Mouse (Mus musculus): ENCODE measurements around the gene Urm1.

Gene Urm1

GRCm38 (mm10) chr2:29868949-29869645 lies 49.2 kb downstream of the Urm1 start, which contains the start of gene Cercam:
Gene Cercam, plus strand, starts transcription at chr2:29869164.
- 1% methylated on average over 44 of the region's 44 CpGs for WGBS

GRCm38 (mm10) chr2:29869646-29870451 lies 50.0 kb downstream of the Urm1 start:
- WGBS = 24% methylated on average over 17 of the region's 17 CpGs

GRCm38 (mm10) chr2:29872581-29873295 lies 52.9 kb downstream of the Urm1 start:
- whole genome bisulfite sequencing = 88% methylated on average over 10 of the region's 10 CpGs

- 90% methylated on average over 4 of the region's 4 CpGs for WGBS
Measured at GRCm38 (mm10) chr2:29873801-29874200, 53.9 kb downstream of the Urm1 start.

GRCm38 (mm10) chr2:29878061-29878460 lies 58.2 kb downstream of the Urm1 start:
- 65% methylated on average over 4 of the region's 4 CpGs for WGBS

GRCm38 (mm10) chr2:29879191-29879590 lies 59.3 kb downstream of the Urm1 start:
- 80% methylated on average over 8 of the region's 8 CpGs for WGBS

GRCm38 (mm10) chr2:29879964-29880830 lies 60.3 kb downstream of the Urm1 start:
- WGBS = 58% methylated on average over 17 of the region's 17 CpGs

- WGBS = 80% methylated on average over 9 of the region's 9 CpGs
Measured at GRCm38 (mm10) chr2:29886659-29887292, 66.9 kb downstream of the Urm1 start.

- WGBS = under 1% methylated on average over 68 of the region's 70 CpGs
Measured at GRCm38 (mm10) chr2:29889066-29889944, 69.4 kb downstream of the Urm1 start, which contains the start of gene Odf2. Gene Odf2, plus strand, starts transcription at chr2:29889221.

- WGBS = under 1% methylated on average over 61 of the region's 61 CpGs
Measured at GRCm38 (mm10) chr2:29889991-29890833, 70.3 kb downstream of the Urm1 start.

- 88% methylated on average over 6 of the region's 6 CpGs for WGBS
Measured at GRCm38 (mm10) chr2:29891773-29892172, 71.9 kb downstream of the Urm1 start.

Data from cerebral cortex, adult 2 months (tissue).